Mouse (Mus musculus) granulocyte monocyte progenitor cell, adult 5-6 weeks (primary cell): ENCODE results near the gene Epha5. TPM values are rescaled to one million over a fixed set of nuclear protein-coding genes. Genes with fewer than 3 reads are reported as not detected.

Experiments used
- ATAC-seq: replicated peaks from 2 replicates; pipeline ENCODE4 v1.8.0; 2016; ENCODE audit warnings: mild to moderate bottlenecking, moderate TSS enrichment, inconsistent platforms; ENCODE audit not compliant: poor library complexity, severe bottlenecking
- total RNA-seq, 2 experiments: library from RNA; stranded (forward) in 1 of 2; stranded (reverse) in 1 of 2; fragments of 200-712, 200-1000 nt in 1 of 2; fragments of >200 nt in 1 of 2; fragmentation: Nextera tagmentation in 1 of 2; gene quantifications; 2 replicates each; pipeline ENCODE4 v1.2.3; 2014 to 2017

Gene Epha5
- total RNA-seq, 2 experiments from 2014 or later = not detected

GRCm38 (mm10) chr5:84318814-84319340 lies 98.3 kb downstream of the Epha5 start:
- no peak for ATAC-seq

DNA sequence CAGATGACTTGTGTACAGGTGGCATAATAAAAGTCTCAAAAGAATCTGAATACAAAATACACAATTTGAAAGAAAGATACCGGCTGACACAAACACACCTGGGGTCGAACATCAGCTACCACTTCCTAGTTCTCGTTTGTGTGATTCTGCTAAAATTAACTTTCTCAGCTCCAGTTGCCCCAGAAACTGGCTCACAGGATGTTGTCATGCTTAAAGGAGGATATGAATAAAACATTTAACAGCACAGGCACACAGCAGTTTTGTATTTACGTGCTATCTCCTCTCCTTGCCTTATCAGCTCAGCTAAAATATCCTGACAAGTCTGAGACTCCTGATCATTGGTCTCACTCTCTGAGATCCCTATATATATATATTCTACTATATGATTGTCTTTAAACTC lies 99.3 kb downstream of the Epha5 start:
- ATAC-seq = no peak

DNA sequence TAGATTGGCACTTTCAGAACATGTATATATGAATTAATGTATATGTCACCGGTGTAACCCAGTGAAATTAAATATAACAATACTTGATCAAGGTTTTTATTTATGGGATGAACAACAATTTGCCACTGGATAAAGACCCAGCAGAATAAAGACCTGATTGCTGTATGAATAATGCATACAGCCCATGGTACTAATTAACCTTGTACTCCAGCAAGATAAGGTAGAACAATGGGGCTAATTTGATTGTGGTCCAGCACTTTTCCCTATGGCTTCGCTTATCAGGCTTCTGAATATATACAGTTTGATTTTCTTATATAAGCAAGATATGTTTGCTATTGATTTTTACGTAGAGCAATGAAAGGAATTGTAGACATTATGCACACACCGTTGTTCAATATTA lies 103.6 kb downstream of the Epha5 start:
- ATAC-seq = no peak

GRCm38 (mm10) chr5:84298878-84299736 lies 118.1 kb downstream of the Epha5 start:
- no peak for ATAC-seq

GRCm38 (mm10) chr5:84289429-84289977 lies 127.7 kb downstream of the Epha5 start:
- no peak for ATAC-seq

- no peak for ATAC-seq
Observed at GRCm38 (mm10) chr5:84281290-84282017, 135.7 kb downstream of the Epha5 start.

- ATAC-seq = no peak
Observed at GRCm38 (mm10) chr5:84276996-84277395, 140.2 kb downstream of the Epha5 start.

- no peak for ATAC-seq
Observed at GRCm38 (mm10) chr5:84265407-84265806, 151.8 kb downstream of the Epha5 start.

GRCm38 (mm10) chr5:84263999-84264398 lies 153.2 kb downstream of the Epha5 start:
- no peak for ATAC-seq

DNA sequence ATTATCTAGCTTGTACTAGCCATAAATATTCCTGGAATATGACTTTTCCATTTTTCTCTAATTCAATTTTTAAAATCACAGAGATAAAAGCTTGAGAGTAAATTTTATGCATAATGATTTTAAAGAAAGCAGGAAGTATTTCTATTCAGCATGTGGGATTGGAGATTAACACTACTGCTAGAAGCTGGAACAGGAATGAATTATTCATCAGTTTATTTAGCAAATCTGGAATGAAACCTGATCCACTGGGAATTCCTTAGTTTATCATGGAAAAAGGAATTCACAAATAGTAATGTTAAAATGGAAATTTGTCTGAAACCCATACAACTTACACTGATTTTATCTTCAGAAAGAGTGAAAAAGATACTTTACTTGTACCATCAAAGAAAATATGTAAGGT lies 187.2 kb downstream of the Epha5 start:
- ATAC-seq = no peak

DNA sequence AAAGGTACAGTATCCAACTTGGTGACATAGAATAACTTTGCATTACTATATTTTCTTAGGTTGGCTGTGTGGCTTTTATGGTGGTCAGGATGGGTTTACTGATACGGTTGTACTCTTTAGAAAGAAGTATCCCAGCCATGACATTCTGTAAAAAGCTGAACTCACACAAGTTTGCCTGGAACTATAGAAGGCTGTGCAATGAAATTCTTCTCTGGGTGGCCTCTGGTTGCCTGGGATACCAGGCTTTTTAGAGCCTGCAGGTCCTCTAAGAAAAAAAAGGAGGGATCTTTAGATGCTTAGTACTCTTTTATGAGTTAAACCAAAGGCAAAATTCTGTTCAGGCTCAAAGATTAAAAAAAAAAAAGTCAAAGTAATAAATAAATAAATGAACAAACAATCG lies 208.6 kb downstream of the Epha5 start:
- ATAC-seq = no peak

- ATAC-seq = no peak
Observed at GRCm38 (mm10) chr5:84193348-84193747, 223.8 kb downstream of the Epha5 start.

DNA sequence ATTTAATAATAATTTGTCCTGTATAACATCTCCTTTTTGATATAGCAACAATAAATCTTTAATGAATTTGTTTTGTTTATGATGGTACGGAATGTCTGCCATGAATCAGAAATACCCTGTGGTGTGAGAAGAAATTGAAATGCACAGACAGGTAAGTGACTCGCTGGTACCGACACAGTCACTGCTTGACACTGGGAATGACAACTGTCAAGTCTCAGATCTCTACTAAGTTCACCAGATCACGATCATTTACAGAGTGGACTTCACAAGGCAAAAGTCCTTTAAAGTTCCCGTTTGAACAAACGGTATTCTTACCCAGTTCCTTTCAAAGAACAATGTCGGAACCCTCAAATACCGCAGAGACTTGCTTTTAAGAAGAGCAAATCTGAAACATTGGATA lies 233.0 kb downstream of the Epha5 start:
- no peak for ATAC-seq

DNA sequence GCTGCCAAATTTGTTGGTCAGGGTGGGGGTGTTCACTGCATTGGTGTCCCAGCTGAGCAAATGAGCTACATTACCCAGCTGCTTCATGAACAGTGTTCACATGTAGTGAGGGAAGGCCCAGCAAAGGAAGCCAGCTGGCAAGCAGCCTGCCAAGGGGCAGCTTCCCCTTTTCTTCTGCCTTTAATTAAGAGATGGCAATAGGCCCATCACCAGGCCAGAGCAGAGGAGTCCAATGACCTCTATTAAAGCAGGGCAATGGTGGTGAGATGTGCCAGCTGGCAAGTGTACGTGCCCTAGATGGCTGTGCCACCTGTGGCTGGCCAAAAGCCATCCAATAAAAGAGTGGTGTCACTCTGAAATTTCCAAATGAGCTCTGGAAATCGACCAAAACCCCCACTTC lies 264.1 kb downstream of the Epha5 start:
- ATAC-seq = no peak

- ATAC-seq = no peak
Observed at GRCm38 (mm10) chr5:84142138-84142537, 275.0 kb downstream of the Epha5 start.

DNA sequence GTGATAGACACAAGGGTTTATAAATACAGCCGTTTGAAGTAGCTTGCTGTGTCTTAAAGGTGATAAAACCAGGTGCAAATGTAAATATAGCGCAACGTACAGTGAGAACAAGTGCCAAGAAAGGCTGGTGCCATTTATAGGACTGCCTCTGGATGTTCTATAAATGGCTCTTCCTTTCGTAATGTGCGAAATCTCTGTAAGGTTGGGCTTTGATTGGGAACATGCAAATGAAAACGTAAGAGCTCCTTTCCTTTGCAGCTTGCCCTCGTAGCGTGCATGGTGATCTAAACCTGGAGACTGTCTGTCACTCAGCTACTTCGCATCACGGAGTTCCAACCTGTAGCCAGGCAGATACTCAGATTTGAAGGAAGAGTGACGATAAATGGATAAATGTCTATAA lies 321.2 kb downstream of the Epha5 start:
- no peak for ATAC-seq

DNA sequence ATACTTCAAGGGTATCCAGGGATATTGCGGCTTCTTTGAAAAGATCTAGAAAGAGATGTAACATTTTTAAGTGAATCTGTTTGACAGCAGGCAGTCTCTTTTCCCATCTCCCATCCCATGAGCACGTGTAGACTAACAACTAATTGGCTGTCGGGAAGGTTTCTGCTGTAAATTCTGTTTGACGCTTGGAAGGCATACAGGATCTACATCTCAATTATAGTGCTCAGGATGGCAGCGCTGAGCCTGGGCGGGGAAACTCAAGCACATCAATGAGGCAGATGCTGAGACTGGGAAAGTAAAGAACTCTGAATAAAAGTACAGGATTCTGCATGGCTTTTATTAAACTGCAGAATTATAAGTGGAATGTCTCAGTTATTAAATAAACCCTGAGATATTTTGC lies 335.9 kb downstream of the Epha5 start:
- ATAC-seq = no peak

GRCm38 (mm10) chr5:84070976-84071375 lies 346.2 kb downstream of the Epha5 start:
- ATAC-seq = no peak

DNA sequence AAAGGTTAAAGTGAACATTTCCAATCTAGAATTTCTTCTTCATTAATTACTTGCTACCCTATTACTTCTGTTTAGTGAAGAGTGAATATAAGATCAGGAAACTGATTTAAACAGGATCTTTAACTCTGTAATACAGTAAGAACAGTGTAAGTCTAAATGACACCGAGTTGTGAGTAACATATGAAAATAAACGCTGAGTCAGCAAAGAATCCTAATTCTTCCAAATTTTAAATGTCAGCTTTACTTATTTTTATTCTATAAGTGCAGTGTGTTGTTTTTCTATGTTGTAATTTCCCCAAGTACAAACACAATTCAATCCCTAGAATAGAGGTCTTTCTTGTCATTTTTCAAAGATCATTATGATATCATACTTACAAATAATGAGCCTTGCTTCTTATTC lies 363.3 kb downstream of the Epha5 start:
- ATAC-seq = no peak

DNA sequence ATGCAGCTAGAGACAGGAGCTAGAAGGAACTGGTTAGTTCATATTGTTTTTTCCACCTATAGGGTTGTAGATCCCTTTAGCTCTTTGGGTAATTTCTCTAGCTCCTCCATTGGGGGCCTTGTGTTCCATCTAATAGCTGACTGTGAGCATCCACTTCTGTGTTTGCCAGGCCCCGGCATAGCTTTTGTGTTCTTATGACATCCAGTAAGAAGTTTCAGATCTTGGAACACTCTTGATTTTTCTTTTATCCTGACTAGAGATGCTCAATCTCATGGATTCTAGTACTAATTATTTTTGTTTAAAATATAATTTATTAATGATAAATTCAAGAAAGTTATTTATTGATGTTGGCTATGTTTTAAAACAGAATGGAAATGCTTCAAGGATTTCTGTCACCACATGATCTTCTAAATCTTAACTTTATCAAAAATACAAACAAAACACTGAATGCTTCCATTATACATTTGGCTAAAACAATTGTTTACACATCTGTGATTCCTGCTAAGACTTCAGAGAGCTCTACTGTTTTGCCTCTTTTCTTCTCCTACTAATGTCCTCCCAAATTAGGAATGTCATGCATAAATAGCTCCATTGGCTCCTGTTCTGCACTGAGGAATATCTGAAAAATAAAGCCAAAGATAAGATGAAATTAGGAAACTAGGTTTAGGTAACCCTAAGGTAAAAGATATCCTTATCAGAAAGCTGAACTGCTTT lies 379.8 kb downstream of the Epha5 start:
- no peak for ATAC-seq
